Mouse (Mus musculus) embryonic facial prominence, embryonic 10.5 days (tissue): Measurements from ENCODE around the gene Trim16. TPM values are rescaled to one million over a fixed set of nuclear protein-coding genes. Genes with fewer than 3 reads are reported as not detected.

Experiments
- DNase-seq: peaks from one replicate; pipeline ENCODE4 v3.0.0-alpha.2; 2017; ENCODE audit warnings: low spot score
- H3K27ac ChIP-seq: fragments of 300-500 bp; sonication (generic); replicated peaks from 2 replicates; pipeline ENCODE4 v1.5.1; 2016; ENCODE audit warnings: mild to moderate bottlenecking
- H3K27me3 ChIP-seq: fragments of 300-500 bp; sonication (generic); replicated peaks from 2 replicates; pipeline ENCODE4 v1.6.1; 2016; ENCODE audit warnings: low read depth, mild to moderate bottlenecking; ENCODE audit not compliant: poor library complexity, severe bottlenecking
- H3K36me3 ChIP-seq: fragments of 300-500 bp; sonication (generic); replicated peaks from 2 replicates; pipeline ENCODE4 v1.6.1; 2016; ENCODE audit warnings: mild to moderate bottlenecking, moderate library complexity
- H3K4me1 ChIP-seq: fragments of 300-500 bp; sonication (generic); 2 replicates; pipeline ENCODE4 v1.6.1; 2016
- H3K4me3 ChIP-seq: fragments of 300-500 bp; sonication (generic); 2 replicates; pipeline ENCODE4 v1.5.1; 2016; ENCODE audit warnings: mild to moderate bottlenecking, moderate library complexity
- H3K9me3 ChIP-seq: fragments of 300-500 bp; sonication (generic); 2 replicates; pipeline ENCODE4 v1.6.1; 2016; ENCODE audit warnings: mild to moderate bottlenecking
- WGBS: fragments of 180-500 bp; shearing (Covaris S2); methylation state at CpG from one replicate; pipeline ENCODE4 v1.1.7; 2016; 5-methylcytosine and 5-hydroxymethylcytosine counted together
- polyA plus RNA-seq: library from polyadenylated mRNA; unstranded; fragments of >200 nt; fragmentation: Nextera tagmentation; extraction: Ambion mirVana; gene quantifications from 2 replicates; pipeline ENCODE4 v1.2.1, GENCODE M21; 2016

Trim16 gene
- polyA plus RNA-seq, 1 experiment from 2014 or later: 3.7 TPM

DNA sequence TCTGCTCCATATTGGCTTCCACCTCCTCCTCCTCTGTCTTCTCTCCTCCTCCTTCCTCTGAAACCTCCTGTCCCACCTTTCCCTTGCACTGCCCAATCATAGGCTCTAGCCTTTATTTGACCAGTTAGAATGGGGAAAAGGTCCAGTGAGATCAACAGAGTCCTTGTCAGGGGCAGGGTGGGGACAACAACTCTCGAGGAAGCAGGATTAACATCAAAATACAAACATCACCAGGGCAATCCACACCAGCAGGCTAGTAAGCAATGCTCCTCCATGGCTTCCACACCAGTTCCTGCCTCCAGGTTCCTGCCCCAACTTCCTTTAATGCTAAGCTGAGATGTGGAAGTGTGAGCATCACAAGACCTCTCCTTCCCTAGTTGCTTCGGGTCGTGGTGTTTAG lies 25.7 kb downstream of the Trim16 start:
- Histone ChIP-seq H3K27ac (no peak overlapping the region), H3K4me1 (peaks cover 24% of the 10 kb centered on the region), H3K27me3 (0 out of 2 replicates have a peak, but pooled peaks cover 5% of the 10 kb centered on the region), H3K9me3 (no peaks in the 10 kb centered on the region), H3K36me3 (no peaks in the 10 kb centered on the region), H3K4me3 (no peak overlapping the region)
- 71% methylated on average over 3 of the region's 3 CpGs for WGBS
- DNase-seq: no peak

DNA sequence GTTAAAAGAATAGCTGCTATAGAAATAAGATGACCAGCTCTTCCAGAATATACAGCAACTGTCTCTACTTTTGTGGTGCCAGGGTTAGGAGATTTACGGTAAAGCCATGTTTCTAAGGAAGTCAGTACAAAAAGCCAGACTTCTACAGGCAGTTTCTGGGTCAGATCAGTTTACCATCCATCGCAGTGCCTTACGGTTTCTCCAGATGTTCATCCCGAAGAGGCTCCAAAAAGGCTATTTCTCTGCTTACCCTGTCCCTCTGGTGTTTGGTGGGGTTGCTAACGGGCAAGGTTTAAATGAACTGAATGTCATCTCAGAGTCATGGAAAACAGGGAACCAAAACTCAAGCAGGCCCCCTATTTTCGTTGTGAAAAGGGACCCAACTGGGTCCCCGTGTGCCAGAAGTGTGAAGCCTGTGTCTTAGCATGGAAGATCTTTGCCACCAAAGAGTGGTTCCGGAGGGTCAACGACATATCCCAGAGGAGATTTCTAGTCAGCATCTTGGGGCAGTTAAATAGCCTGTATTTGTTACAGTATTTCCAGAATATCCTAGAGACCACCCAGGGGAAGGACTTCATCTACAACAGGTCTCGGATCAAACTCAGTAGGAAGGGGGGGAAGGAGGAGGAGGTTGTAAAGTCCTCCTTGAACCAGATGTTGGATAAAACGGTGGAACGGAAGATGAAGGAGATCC lies 27.1 kb downstream of the Trim16 start, which contains the start of gene Fbxw10:
TSS of gene Fbxw10 (plus strand) at position 109 of the 694 bp plus-strand sequence.
- Histone ChIP-seq H3K4me3 (peak within 1 kb of the TSS; percentile 42; the same call in 1 of the 2 replicates), H3K27me3 (peaks cover 14% of the 10 kb centered on the region; the same call in 1 of the 2 replicates), H3K9me3 (no peaks in the 10 kb centered on the region), H3K36me3 (no peaks in the 10 kb centered on the region), H3K27ac (peak within 1 kb of the TSS; percentile 76), H3K4me1 (peaks cover 24% of the 10 kb centered on the region)
- WGBS: 18% methylated on average over 12 of the region's 12 CpGs
- DNase-seq: peak; percentile 19

DNA sequence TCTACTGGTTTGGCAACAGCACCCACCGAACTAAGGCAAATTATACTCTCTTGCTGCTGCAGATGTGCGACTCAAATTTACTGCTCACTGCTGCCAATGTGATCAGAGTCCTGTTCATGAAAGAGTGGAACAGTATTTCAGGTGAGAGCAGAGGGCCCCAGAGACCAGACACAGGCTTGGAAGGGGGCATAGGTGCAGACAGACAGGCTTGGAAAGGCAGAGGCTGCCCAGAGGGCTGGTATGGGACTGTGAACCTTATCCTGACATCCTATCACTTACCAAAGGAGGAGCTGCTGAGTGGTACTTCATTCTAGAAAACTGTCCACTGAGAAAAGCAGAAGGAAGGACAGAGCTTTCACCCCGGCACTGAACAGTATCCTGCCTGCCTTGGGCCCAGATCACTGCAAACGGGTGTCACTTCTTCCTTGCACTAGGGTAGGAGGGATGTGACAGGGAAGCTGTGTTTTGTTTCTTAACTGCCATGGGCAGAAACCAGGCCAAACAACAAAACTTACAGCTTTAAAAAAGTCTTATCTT lies 27.7 kb downstream of the Trim16 start:
- Histone ChIP-seq H3K27ac (peak overlapping the region; percentile 76), H3K27me3 (peaks cover 18% of the 10 kb centered on the region; the same call in 1 of the 2 replicates), H3K36me3 (no peaks in the 10 kb centered on the region), H3K4me1 (peaks cover 24% of the 10 kb centered on the region), H3K4me3 (peak overlapping the region; percentile 42; the same call in 1 of the 2 replicates), H3K9me3 (no peaks in the 10 kb centered on the region)
- DNase-seq: peak; percentile 10
- WGBS: 39% methylated on average over 4 of the region's 4 CpGs

DNA sequence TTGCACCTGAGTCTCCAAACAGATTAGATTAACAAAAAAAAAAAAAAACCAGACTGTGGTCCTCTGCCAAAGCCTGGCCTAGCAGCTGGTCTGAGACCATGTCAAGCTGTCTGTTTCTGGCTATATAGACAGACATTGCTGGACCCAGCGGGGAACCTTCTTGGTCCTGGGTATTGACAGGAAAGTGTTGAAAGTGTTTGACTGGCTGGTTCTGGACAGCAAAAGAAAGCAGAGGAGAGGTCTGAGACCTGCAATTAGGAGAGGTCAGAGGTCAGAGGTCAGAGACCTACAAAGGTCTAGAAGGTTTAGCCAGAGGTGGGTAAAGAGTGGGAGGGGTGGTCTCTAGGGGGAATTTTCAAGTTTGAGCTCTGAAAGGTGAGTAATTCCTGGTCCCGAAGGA lies 28.3 kb downstream of the Trim16 start:
- Histone ChIP-seq H3K4me1 (peaks cover 24% of the 10 kb centered on the region), H3K27me3 (peaks cover 18% of the 10 kb centered on the region; the same call in 1 of the 2 replicates), H3K27ac (no peak overlapping the region), H3K9me3 (no peaks in the 10 kb centered on the region), H3K36me3 (no peaks in the 10 kb centered on the region), H3K4me3 (no peak overlapping the region)
- WGBS: 12% methylated on average over 2 of the region's 2 CpGs
- peak; percentile 16 for DNase-seq

DNA sequence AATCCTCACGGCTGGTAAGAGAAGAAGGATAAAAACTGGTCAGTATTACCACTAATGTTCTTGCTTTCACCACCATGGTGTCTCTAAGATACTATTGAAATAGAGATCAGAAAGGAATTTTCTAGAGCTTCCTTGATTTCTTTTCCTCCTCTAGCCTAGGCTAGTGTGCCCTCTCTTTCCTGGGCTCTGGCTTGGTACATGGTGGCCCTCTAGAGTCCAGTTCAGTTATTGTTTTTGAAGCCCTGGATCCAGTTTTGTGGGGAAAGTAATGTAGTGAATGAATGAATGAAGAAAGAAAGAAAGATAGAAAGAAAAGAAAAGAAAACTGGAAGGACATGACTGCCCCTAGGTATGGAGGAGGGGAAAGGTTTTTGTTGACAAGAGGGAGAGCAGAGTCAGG lies 31.2 kb downstream of the Trim16 start:
- no peaks in the 10 kb centered on the region for H3K9me3 ChIP-seq
- H3K27ac ChIP-seq: no peak overlapping the region
- no peaks in the 10 kb centered on the region for H3K36me3 ChIP-seq
- peaks cover 18% of the 10 kb centered on the region; the same call in 1 of the 2 replicates for H3K27me3 ChIP-seq
- DNase-seq: no peak
- WGBS: 72% methylated on average over 1 of the region's 1 CpGs
- H3K4me3 ChIP-seq: no peak overlapping the region
- peaks cover 24% of the 10 kb centered on the region for H3K4me1 ChIP-seq

DNA sequence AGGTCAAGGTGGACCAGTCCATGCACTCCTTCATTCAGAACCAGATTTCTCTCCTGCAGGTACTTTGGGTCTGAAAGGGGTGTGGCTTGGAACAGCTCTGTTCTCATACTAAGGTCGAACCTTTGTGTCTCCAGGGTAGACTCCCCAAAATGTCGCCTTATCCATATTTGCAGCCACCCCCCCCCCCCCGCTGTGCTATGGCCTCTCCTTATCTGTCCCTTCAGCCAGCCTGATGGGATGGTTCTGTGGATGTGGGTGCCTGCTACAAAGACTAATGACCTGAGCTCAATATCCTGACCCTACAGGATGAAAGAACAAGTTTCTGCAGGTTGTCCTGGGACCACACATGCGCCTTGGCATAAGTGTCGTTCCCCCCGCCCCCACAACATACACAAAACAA lies 33.3 kb downstream of the Trim16 start:
- peaks cover 18% of the 10 kb centered on the region; the same call in 1 of the 2 replicates for H3K27me3 ChIP-seq
- no peak overlapping the region for H3K27ac ChIP-seq
- H3K4me1 ChIP-seq: peaks cover 10% of the 10 kb centered on the region
- no peaks in the 10 kb centered on the region for H3K36me3 ChIP-seq
- H3K9me3 ChIP-seq: no peaks in the 10 kb centered on the region
- no peak overlapping the region for H3K4me3 ChIP-seq
- no peak for DNase-seq
- WGBS: 89% methylated on average over 6 of the region's 6 CpGs

DNA sequence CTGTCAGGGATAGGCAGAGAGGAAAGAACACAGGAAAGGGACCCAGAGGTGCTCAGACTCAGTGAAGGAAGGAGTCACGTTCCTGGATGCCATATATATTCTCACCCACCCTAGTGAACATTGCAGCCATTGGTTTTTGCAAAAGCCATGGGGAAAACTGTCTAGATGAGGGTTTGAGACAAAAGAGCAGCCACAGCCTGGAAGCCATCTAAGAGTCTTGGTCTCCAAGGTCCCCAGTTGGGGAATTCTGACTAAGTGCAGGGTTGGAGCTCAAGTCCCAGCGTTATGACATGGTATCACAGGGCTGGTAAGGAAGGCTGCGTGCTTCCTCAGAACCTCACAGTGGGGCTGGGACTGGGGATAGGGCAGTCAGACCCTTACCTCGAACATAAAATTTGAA lies 45.5 kb downstream of the Trim16 start:
- no peaks in the 10 kb centered on the region for H3K9me3 ChIP-seq
- 74% methylated on average over 4 of the region's 4 CpGs for WGBS
- H3K4me3 ChIP-seq: no peak overlapping the region
- no peaks in the 10 kb centered on the region for H3K27me3 ChIP-seq
- no peak for DNase-seq
- no peaks in the 10 kb centered on the region for H3K36me3 ChIP-seq
- no peaks in the 10 kb centered on the region for H3K4me1 ChIP-seq
- H3K27ac ChIP-seq: no peak overlapping the region

DNA sequence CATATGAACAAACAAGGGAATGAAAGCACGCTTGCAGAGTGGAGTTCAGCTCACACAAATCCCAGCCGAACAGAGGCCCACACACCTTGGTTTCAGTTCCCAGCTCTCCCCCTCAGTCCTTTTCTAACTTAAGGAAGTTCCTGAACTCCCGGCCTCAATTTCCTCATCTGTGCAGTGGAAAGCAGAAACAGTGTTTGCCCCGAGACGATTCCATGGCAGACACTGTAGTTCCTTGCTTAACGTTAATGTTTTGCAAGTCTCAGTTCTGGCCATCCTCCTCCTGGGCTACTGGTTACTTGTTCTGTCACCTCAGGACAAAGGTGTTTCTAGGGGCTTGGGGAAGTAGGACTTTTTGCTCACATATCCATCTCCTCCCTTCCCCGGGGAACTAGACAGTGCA lies 46.7 kb downstream of the Trim16 start:
- DNase-seq: no peak
- Histone ChIP-seq H3K9me3 (no peaks in the 10 kb centered on the region), H3K27me3 (no peaks in the 10 kb centered on the region), H3K27ac (no peak overlapping the region), H3K36me3 (no peaks in the 10 kb centered on the region), H3K4me3 (no peak overlapping the region), H3K4me1 (no peaks in the 10 kb centered on the region)
- 85% methylated on average over 7 of the region's 7 CpGs for WGBS

DNA sequence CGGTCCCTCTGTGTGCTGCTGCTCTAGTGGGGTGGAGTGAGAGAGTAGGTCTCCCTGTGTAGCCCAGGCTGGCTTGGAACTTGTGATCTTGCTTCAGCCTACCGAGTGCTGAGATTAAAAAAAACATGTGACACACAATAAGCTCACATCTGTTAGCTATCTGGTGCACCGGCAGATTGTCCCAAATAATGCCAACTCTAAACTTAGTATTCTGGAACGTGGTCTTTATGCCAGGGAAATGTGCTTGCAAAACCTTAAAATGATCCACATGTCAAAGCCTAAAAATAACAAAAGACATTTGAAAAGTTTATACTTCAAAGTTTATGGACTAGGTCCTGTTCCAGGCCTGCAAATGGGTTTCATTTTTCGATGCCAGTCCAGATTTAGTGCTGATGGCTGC lies 49.2 kb downstream of the Trim16 start:
- 78% methylated on average over 5 of the region's 5 CpGs for WGBS
- no peak overlapping the region for H3K4me3 ChIP-seq
- H3K36me3 ChIP-seq: no peaks in the 10 kb centered on the region
- no peak overlapping the region for H3K27ac ChIP-seq
- no peak for DNase-seq
- no peaks in the 10 kb centered on the region for H3K9me3 ChIP-seq
- H3K27me3 ChIP-seq: no peaks in the 10 kb centered on the region
- no peaks in the 10 kb centered on the region for H3K4me1 ChIP-seq

DNA sequence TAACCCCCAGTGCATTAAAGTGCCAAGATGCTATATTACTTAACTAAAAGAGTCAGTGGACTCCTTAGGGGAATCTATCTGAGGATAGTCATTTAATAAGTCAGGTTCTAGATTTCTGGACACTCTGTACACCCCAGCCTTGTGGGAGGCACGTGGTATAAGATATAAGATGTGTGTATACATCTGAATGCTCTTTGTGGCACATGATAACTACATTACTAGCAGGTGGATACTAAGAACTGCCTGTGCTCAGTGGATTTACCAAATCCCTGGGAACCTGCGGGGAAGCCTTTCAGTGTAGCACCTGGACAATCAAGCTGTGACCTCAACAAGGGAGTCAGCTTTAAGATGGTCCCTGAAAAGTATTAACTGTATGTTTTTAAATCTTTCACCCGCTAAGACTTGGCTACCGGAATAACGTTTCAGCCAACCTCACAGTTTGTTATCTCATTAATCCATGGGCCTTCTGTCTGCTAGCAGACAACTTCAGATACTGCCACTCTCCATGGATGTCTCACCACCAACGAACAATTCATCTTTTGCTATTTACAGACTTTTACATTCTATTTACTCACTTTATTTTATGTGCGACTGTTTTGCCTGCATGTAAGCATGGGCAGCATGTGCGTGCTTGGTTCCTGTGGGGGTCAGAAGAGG lies 49.8 kb downstream of the Trim16 start:
- no peak for DNase-seq
- H3K27me3 ChIP-seq: no peaks in the 10 kb centered on the region
- H3K9me3 ChIP-seq: no peaks in the 10 kb centered on the region
- no peaks in the 10 kb centered on the region for H3K36me3 ChIP-seq
- no peaks in the 10 kb centered on the region for H3K4me1 ChIP-seq
- 86% methylated on average over 8 of the region's 8 CpGs for WGBS
- no peak overlapping the region for H3K27ac ChIP-seq
- H3K4me3 ChIP-seq: no peak overlapping the region

DNA sequence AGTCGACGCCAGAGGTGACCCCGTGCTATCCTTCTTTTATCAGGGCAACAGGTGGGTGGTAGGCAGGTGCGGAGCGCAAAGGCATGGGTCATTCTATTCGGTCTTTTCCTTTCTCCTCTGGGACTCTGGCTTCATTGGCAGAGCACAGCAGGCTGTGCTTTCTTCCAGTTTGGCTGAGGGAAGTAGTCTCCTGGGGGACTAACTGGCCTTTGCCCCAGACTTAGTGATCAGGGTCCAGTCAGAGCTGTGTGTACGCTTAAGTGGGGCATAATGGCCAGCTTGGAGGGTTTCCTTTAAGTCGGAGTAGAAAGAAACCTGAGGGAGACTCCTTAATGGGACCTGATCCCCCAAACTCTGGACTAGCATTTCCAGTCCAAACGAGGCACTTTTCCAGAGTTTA lies 53.4 kb downstream of the Trim16 start:
- no peak for DNase-seq
- no peaks in the 10 kb centered on the region for H3K27me3 ChIP-seq
- peaks cover 7% of the 10 kb centered on the region for H3K4me1 ChIP-seq
- no peak overlapping the region for H3K4me3 ChIP-seq
- H3K9me3 ChIP-seq: no peaks in the 10 kb centered on the region
- no peaks in the 10 kb centered on the region for H3K36me3 ChIP-seq
- 79% methylated on average over 9 of the region's 9 CpGs for WGBS
- no peak overlapping the region for H3K27ac ChIP-seq

DNA sequence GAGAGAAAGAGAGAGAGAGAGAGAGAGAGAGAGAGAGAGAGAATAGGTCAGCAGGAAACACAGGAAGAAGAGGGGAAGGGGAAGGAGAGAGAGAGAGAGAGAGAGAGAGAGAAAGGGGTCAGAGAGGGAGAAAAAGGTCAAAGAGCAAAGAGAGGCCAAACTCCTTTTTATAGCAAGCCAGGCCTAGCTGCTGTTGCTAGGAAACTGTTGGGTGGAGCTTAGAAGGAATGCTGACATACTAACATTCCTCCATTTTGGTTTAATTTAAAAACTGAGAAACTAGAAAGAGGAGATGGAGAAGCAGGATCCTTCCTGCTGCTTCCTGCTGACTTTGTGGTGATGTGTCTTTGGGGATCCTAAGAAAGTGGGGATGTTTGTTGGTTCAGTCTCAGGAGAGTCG lies 55.7 kb downstream of the Trim16 start:
- H3K4me1 ChIP-seq: peaks cover 12% of the 10 kb centered on the region
- H3K27ac ChIP-seq: no peak overlapping the region; the same call in 1 of the 2 replicates
- DNase-seq: no peak
- no peak overlapping the region for H3K4me3 ChIP-seq
- H3K36me3 ChIP-seq: no peaks in the 10 kb centered on the region
- no peaks in the 10 kb centered on the region for H3K9me3 ChIP-seq
- WGBS: 89% methylated on average over 1 of the region's 1 CpGs
- H3K27me3 ChIP-seq: no peaks in the 10 kb centered on the region

DNA sequence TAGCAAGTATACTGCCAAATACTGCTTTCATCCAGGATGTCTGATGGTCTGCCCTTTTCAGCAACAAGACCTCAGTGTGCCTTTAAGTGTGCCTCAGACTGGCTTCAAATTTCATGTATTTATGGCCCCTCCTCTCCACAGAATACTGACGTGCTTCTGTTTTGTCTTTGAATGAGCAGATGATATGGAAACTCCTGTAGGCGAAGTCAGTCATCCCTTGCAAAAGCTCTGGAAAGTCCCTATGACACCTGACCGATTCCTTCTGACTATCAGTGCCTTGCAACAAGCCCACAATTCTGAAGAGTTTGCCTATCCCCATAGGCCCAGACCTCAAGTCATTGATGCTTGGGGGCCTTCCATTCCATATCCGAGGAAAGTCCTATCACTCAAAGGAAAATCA lies 56.4 kb downstream of the Trim16 start:
- H3K36me3 ChIP-seq: no peaks in the 10 kb centered on the region
- WGBS: 80% methylated on average over 4 of the region's 4 CpGs
- no peak overlapping the region for H3K27ac ChIP-seq
- H3K9me3 ChIP-seq: no peaks in the 10 kb centered on the region
- H3K4me3 ChIP-seq: no peak overlapping the region
- no peaks in the 10 kb centered on the region for H3K27me3 ChIP-seq
- no peak for DNase-seq
- peaks cover 12% of the 10 kb centered on the region for H3K4me1 ChIP-seq
